Mouse (Mus musculus) heart, postnatal 0 days (tissue): ENCODE data around the gene Rfx5. TPM values are rescaled to one million over a fixed set of nuclear protein-coding genes. Genes with fewer than 3 reads are reported as not detected.
"Not testable (repeated sequence)": the region's sequence is repeated elsewhere in the genome, so short reads cannot be mapped to it uniquely, and the experiment has no call there.

Source experiments
- ATAC-seq: fragments of 200-750 bp; cut with Nextera tagmentation; 2 replicates; pipeline ENCODE4 v1.8.0; 2017; ENCODE audit warnings: low read depth, moderate number of reproducible peaks, moderate library complexity; ENCODE audit not compliant: insufficient read depth
- DNase-seq: peaks from one replicate; pipeline ENCODE4 v3.0.0-alpha.2; 2016; ENCODE audit warnings: low spot score
- H3K27ac ChIP-seq: fragments of 300-500 bp; sonication (generic); 2 replicates; pipeline ENCODE4 v1.5.1; 2014; ENCODE audit warnings: low read depth, mild to moderate bottlenecking
- H3K27me3 ChIP-seq: fragments of 300-500 bp; sonication (generic); 2 replicates; pipeline ENCODE4 v1.6.1; 2014; ENCODE audit warnings: low read length, mixed read lengths; ENCODE audit not compliant: control insufficient read depth, insufficient read depth
- H3K36me3 ChIP-seq: fragments of 300-500 bp; sonication (generic); replicated peaks from 2 replicates; pipeline ENCODE4 v1.6.1; 2014; ENCODE audit warnings: low read length, mixed read lengths; ENCODE audit not compliant: control insufficient read depth, insufficient read depth
- H3K4me1 ChIP-seq: fragments of 300-500 bp; sonication (generic); 2 replicates; pipeline ENCODE4 v1.6.1; 2014; ENCODE audit warnings: antibody characterized with exemption; ENCODE audit not compliant: control insufficient read depth, insufficient read depth
- H3K4me2 ChIP-seq: fragments of 300-500 bp; sonication (generic); 2 replicates; pipeline ENCODE4 v1.6.1; 2014; ENCODE audit warnings: low read depth, mild to moderate bottlenecking, low read length, moderate library complexity
- H3K4me3 ChIP-seq: fragments of 300-500 bp; sonication (generic); 2 replicates; pipeline ENCODE4 v1.5.1; 2014; ENCODE audit warnings: low read depth, low read length
- H3K9ac ChIP-seq: fragments of 300-500 bp; sonication (generic); replicated peaks from 2 replicates; pipeline ENCODE4 v1.6.1; 2014; ENCODE audit warnings: low read depth, low read length, mixed read lengths
- H3K9me3 ChIP-seq: fragments of 300-500 bp; sonication (generic); replicated peaks from 2 replicates; pipeline ENCODE4 v1.6.1; 2016; ENCODE audit warnings: low read length; ENCODE audit not compliant: control insufficient read depth
- CTCF ChIP-seq: IDR thresholded peaks from 2 replicates; pipeline ENCODE4 v1.5.1; 2016; ENCODE audit warnings: antibody characterized with exemption, control low read depth, low read depth
- EP300 ChIP-seq: IDR thresholded peaks from 2 replicates; pipeline ENCODE4 v1.6.1; 2016; ENCODE audit warnings: antibody characterized with exemption, low read depth
- WGBS: fragments of 180-500 bp; shearing (Covaris S2); extraction: QIAGEN DNeasy Blood & Tissue Kit; methylation state at CpG from one replicate; pipeline ENCODE4 v1.1.7; 2014; 5-methylcytosine and 5-hydroxymethylcytosine counted together
- polyA plus RNA-seq: library from polyadenylated mRNA; unstranded; fragments of >200 nt; fragmentation: Nextera tagmentation; extraction: Ambion mirVana; gene quantifications from 2 replicates; pipeline ENCODE4 v1.2.1, GENCODE M21; 2015
- total RNA-seq: library from RNA; depleted of rRNA; stranded (reverse); fragments of >200 nt; gene quantifications from 2 replicates; pipeline ENCODE4 v1.2.3, GENCODE M21; 2014; ENCODE audit warnings: low replicate concordance

The Rfx5 gene
- total and polyA plus RNA-seq, 2 experiments from 2014 or later: 2.7 to 8.6 TPM

DNA sequence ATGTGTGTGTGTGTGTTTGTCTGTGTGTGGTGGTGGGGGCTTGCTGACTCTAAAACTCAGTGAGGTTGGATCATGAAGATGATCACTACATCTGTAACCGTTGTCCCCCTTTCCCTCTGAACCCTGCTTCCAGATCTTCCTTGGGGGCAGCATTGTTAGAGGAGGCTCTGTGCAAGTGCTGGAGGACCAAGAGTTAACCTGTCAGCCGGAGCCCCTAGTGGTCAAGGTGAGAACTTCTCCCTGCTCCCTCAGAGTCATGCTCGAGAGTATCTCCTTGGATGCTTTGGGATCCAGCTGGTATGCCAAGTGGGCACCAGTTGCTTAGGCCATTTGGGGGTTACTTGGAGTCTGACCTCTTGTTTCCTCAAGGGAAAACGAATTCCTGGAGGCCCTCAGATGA lies 10.2 kb upstream of the Rfx5 start:
- not testable (repeated sequence) for DNase-seq, H3K27me3 ChIP-seq, H3K4me3 ChIP-seq, H3K9me3 ChIP-seq, H3K27ac ChIP-seq, H3K36me3 ChIP-seq, H3K4me1 ChIP-seq, H3K9ac ChIP-seq, H3K4me2 ChIP-seq
- peak; percentile 44; the same call in 1 of the 2 replicates for ATAC-seq
- 34% methylated on average over 4 of the region's 4 CpGs for WGBS
- peak; percentile 45 for TF ChIP-seq CTCF

DNA sequence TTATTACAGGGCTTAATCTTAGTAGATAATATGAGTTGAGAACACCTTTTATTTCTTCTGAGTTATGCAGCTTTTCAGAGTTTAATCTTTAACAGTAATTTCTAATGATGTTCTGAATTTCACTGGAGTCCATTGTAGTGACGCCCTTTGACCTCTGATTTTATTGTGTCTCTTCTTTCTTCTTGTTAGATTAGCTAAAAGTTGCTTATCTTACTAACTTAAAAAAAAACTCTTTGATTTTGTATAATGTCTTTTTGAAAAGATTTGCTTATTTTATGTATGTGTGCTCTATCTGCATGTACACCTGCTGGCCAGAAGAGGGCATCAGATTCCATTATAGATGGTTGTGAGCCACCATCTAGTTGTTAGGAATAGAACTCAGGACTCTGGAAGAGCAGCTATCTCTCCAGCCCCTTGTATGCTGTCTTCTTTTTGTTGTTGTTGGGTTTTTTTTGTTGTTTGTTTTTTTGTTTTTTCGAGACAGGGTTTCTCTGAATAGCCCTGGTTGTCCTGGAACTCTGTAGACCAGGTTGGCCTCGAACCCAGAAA lies 5.7 kb upstream of the Rfx5 start:
- no peak for ATAC-seq
- no peaks in the 10 kb centered on the region for H3K27me3 ChIP-seq
- no peak overlapping the region for H3K9ac ChIP-seq
- no peak overlapping the region for H3K4me3 ChIP-seq
- H3K36me3 ChIP-seq: no peaks in the 10 kb centered on the region
- no peaks in the 10 kb centered on the region for H3K9me3 ChIP-seq
- no peak overlapping the region for H3K27ac ChIP-seq
- WGBS: 70% methylated on average over 3 of the region's 3 CpGs
- peaks cover 6% of the 10 kb centered on the region; the same call in 1 of the 2 replicates for H3K4me1 ChIP-seq
- DNase-seq: no peak
- no peak overlapping the region for H3K4me2 ChIP-seq
- TF ChIP-seq EP300 (no peak), CTCF (peak; percentile 65)

DNA sequence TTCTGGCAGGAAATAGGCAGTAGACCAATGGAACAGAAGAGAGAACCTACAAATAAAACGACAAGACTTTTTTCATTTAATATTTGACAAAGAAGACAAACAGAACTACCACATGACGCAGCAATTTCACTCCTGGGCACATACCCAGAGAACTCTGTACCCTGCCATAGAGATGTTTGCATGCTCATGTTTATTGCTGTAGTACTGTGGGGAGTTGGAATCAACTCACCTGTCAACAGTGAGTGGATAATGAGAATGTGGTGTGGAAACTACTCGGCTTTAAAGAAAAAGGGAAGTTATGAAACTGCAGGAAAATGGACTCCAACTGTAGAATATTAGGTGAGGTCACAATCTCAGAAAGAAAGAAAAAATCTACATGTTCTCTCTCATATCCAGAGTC lies 4.2 kb upstream of the Rfx5 start:
- H3K4me3 ChIP-seq: no peak overlapping the region
- ATAC-seq: no peak
- H3K36me3 ChIP-seq: no peaks in the 10 kb centered on the region
- 77% methylated on average over 3 of the region's 3 CpGs for WGBS
- H3K27me3 ChIP-seq: no peaks in the 10 kb centered on the region
- H3K4me1 ChIP-seq: peaks cover 9% of the 10 kb centered on the region; the same call in 1 of the 2 replicates
- no peak overlapping the region for H3K4me2 ChIP-seq
- H3K9ac ChIP-seq: no peak overlapping the region
- TF ChIP-seq EP300 (no peak), CTCF (no peak)
- no peak for DNase-seq
- H3K9me3 ChIP-seq: no peaks in the 10 kb centered on the region
- no peak overlapping the region for H3K27ac ChIP-seq

DNA sequence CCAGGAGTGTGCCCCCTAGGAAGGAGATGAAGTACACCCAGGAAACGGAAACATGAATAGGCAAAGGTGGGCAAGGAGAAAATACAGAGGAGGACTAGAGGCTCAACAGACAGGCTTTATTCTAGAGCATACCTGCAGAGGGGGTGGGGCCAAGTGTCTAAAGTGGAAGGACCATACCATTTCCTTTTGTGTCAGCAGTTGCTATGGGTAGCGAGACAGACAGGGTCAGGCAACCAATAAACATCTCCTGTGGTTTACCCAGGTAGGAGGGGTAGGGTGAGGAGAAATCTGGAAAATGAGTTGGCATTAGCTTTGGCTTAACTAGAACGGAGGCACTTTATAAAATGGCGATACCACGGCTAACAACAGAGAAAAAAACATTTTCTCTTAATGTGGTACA lies 1.1 kb upstream of the Rfx5 start:
- no peak overlapping the region for H3K9ac ChIP-seq
- WGBS: 68% methylated on average over 5 of the region's 5 CpGs
- DNase-seq: no peak

DNA sequence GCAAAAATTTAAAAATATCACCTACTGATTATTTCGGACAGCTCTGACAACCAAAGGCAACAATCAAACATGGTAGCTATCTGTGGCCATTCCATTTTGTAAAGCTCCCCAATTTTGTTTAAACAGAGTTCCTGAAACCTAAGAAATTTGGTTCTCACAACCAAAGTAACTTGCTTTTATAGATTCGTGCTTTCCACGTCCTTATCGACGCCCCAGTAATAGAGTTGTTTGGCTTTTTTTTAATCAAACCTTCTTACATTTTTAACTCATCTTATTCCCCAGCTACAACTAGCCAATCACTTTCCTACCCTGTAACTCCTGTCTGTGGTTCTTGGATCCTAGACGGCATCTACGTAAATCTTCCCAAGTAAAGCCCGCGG lies 501 bp upstream of the Rfx5 start:
- peaks cover 13% of the 10 kb centered on the region for H3K4me1 ChIP-seq
- peak overlapping the region; percentile 90 for H3K4me3 ChIP-seq
- H3K9ac ChIP-seq: peak overlapping the region; percentile 87
- 15% methylated on average over 9 of the region's 9 CpGs for WGBS
- peak overlapping the region; percentile 82 for H3K4me2 ChIP-seq
- peaks cover 24% of the 10 kb centered on the region for H3K36me3 ChIP-seq
- no peaks in the 10 kb centered on the region for H3K9me3 ChIP-seq
- ATAC-seq: no peak
- H3K27ac ChIP-seq: peak overlapping the region; percentile 54
- no peak for DNase-seq
- no peaks in the 10 kb centered on the region for H3K27me3 ChIP-seq
- TF ChIP-seq CTCF (no peak), EP300 (no peak)

More for the DNA sequence above, 1.1 kb upstream of the Rfx5 start:
- no peak for ATAC-seq
- TF ChIP-seq EP300 (no peak), CTCF (no peak)
- no peaks in the 10 kb centered on the region for H3K9me3 ChIP-seq
- peak overlapping the region; percentile 82 for H3K4me2 ChIP-seq
- no peaks in the 10 kb centered on the region for H3K27me3 ChIP-seq
- H3K36me3 ChIP-seq: peaks cover 19% of the 10 kb centered on the region
- H3K4me3 ChIP-seq: peak overlapping the region; percentile 90; the same call in 1 of the 2 replicates
- H3K4me1 ChIP-seq: peaks cover 13% of the 10 kb centered on the region
- H3K27ac ChIP-seq: no peak overlapping the region

DNA sequence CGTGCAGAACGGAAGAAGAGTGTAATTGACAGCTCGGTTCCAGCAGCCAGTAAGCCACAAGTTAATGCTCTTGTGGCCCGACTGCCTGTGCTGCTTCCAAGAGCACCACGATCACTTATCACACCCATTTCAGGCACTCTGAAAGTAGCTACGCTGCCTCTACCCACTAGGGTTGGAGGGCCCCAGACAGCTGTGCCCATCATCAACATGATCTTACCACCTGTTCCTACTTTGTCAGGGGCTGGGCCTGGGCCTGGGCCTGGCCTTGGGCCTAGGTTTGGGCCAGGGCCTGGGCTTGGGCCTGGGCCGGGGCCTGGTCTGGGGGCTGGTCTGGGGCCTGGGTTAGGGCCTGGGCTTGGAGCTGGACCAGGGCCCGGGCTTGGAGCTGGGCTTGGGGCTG lies 4.4 kb downstream of the Rfx5 start:
- no peak overlapping the region for H3K4me2 ChIP-seq
- no peak overlapping the region for H3K9ac ChIP-seq
- H3K9me3 ChIP-seq: no peaks in the 10 kb centered on the region
- H3K4me1 ChIP-seq: peaks cover 6% of the 10 kb centered on the region
- 80% methylated on average over 8 of the region's 8 CpGs for WGBS
- no peaks in the 10 kb centered on the region for H3K27me3 ChIP-seq
- no peak overlapping the region for H3K4me3 ChIP-seq
- peaks cover 28% of the 10 kb centered on the region for H3K36me3 ChIP-seq
- no peak for DNase-seq
- ATAC-seq: no peak
- no peak overlapping the region for H3K27ac ChIP-seq
- no peak for TF ChIP-seq EP300
- no peak for TF ChIP-seq CTCF
